Mouse (Mus musculus) embryonic facial prominence, embryonic 10.5 days (tissue): ENCODE data around the gene Tspo. TPM values are rescaled to one million over a fixed set of nuclear protein-coding genes. Genes with fewer than 3 reads are reported as not detected.

Experiments
- DNase-seq: peaks from one replicate; pipeline ENCODE4 v3.0.0-alpha.2; 2017; ENCODE audit warnings: low spot score
- H3K27ac ChIP-seq: fragments of 300-500 bp; sonication (generic); replicated peaks from 2 replicates; pipeline ENCODE4 v1.5.1; 2016; ENCODE audit warnings: mild to moderate bottlenecking
- H3K27me3 ChIP-seq: fragments of 300-500 bp; sonication (generic); replicated peaks from 2 replicates; pipeline ENCODE4 v1.6.1; 2016; ENCODE audit warnings: low read depth, mild to moderate bottlenecking; ENCODE audit not compliant: poor library complexity, severe bottlenecking
- H3K36me3 ChIP-seq: fragments of 300-500 bp; sonication (generic); replicated peaks from 2 replicates; pipeline ENCODE4 v1.6.1; 2016; ENCODE audit warnings: mild to moderate bottlenecking, moderate library complexity
- H3K4me1 ChIP-seq: fragments of 300-500 bp; sonication (generic); 2 replicates; pipeline ENCODE4 v1.6.1; 2016
- H3K4me3 ChIP-seq: fragments of 300-500 bp; sonication (generic); 2 replicates; pipeline ENCODE4 v1.5.1; 2016; ENCODE audit warnings: mild to moderate bottlenecking, moderate library complexity
- H3K9me3 ChIP-seq: fragments of 300-500 bp; sonication (generic); 2 replicates; pipeline ENCODE4 v1.6.1; 2016; ENCODE audit warnings: mild to moderate bottlenecking
- WGBS: fragments of 180-500 bp; shearing (Covaris S2); methylation state at CpG from one replicate; pipeline ENCODE4 v1.1.7; 2016; 5-methylcytosine and 5-hydroxymethylcytosine counted together
- polyA plus RNA-seq: library from polyadenylated mRNA; unstranded; fragments of >200 nt; fragmentation: Nextera tagmentation; extraction: Ambion mirVana; gene quantifications from 2 replicates; pipeline ENCODE4 v1.2.1, GENCODE M21; 2016

Gene Tspo
- polyA plus RNA-seq = 34.1 and 35.6 TPM in 2 replicates

DNA sequence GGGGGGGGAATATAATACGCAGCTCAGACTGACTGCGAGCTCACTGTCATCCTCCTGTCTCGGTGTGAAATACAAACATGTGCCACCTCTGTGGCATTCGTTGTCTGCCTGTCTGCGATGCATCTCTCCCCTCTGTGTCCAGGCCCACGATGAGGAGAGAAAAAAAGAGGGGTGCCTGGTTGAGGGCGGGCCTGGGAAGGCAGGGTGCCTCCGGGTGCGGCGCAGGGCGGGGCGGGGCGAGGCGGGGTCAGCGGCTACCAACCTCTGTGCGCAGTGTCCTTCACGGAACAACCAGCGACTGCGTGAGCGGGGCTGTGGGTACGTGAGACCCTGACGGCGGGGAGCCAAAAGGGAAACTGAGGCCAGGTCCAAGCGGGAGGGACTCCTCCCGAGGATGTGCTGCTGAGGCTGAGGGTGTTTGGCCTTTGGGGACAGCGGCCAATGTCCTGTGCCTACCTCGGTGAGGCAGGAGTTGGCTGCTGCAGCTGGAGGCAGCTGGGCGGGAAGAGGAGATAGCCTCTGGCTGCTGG, at the start of gene Tspo, which contains the start of gene Mcat:
Tspo (plus strand) TSS at position 266 of the 530 bp plus-strand sequence.
Mcat (minus strand) TSS at position 461 of the 530 bp plus-strand sequence.
- DNase-seq = no peak
- Histone ChIP-seq H3K27me3 (peaks cover 33% of the 10 kb centered on the region), H3K27ac (peak within 1 kb of the TSS; percentile 78), H3K4me3 (peak within 1 kb of the TSS; percentile 62), H3K4me1 (peaks cover 22% of the 10 kb centered on the region), H3K36me3 (no peaks in the 10 kb centered on the region), H3K9me3 (no peaks in the 10 kb centered on the region)
- 1% methylated on average over 28 of the region's 28 CpGs for WGBS

DNA sequence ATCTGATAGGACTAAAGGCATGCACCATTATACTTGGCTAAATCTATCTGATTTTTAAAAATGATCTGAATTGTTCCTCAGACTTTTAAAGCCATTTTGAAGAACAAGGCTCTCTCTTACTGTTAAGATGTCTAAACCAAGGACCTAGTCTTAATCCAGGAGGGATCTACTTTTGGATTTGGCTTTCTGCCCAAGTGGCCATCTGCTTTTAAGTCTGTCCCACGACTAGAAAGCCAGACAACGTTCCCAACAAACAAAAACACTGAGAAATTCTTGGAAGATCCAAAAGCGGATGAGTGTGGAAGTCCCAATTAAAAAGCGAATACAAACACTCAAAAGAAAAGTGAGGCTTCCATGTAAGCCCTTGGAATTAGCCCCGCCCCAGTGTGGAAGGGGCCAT, 48.4 kb upstream of the Tspo start:
- Histone ChIP-seq H3K27me3 (no peaks in the 10 kb centered on the region; the same call in none of the 2 replicates), H3K4me3 (no peak overlapping the region), H3K36me3 (no peaks in the 10 kb centered on the region), H3K9me3 (no peaks in the 10 kb centered on the region), H3K4me1 (peaks cover 18% of the 10 kb centered on the region), H3K27ac (no peak overlapping the region)
- 69% methylated on average over 5 of the region's 5 CpGs for WGBS
- no peak for DNase-seq

DNA sequence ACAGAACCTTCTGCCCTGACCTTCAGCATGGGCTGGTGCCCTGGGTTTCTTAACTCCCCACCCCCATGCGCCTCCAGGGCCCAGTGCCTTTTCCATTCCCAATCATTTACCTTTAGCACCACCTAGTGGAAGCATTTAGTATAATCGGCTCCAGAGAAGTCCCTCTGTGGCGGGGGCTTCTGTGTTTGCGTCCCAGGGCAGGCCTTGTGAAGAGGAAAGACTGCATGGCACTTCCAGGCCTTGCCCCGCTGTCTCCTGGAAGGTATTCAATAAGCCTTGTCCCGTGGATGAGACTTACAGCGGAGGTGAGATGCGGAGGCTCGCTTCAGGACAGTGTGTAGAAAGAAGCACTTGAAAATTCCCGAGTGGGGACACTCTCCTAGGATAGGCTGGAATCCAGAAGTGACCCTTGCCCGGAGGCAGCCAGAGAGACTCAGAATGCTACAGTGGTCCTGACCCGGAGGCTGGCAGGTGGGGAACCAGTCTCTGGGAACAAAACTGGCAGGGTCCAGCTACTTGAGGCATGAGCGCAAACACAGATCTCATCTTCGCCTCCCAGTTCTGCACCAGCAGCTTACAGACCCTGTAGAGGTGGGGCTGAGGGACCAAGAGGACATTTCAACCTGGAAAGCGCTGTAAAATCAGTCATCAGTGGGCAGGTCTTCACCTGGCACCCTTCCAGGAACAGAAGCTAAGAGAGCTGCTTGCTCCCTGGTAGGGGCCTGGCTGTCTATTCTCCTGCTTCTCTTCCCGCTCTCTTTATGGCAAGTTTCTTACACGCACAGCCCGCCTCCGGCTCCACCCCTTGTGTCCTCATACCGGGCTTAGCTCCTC, 45.0 kb upstream of the Tspo start:
- H3K4me1 ChIP-seq = peaks cover 20% of the 10 kb centered on the region
- no peaks in the 10 kb centered on the region for H3K9me3 ChIP-seq
- no peaks in the 10 kb centered on the region for H3K36me3 ChIP-seq
- H3K27me3 ChIP-seq = no peaks in the 10 kb centered on the region; the same call in 1 of the 2 replicates
- 39% methylated on average over 20 of the region's 20 CpGs for WGBS
- H3K4me3 ChIP-seq = no peak overlapping the region
- peak overlapping the region; percentile 55; the same call in 1 of the 2 replicates for H3K27ac ChIP-seq
- peak; percentile 78 for DNase-seq

DNA sequence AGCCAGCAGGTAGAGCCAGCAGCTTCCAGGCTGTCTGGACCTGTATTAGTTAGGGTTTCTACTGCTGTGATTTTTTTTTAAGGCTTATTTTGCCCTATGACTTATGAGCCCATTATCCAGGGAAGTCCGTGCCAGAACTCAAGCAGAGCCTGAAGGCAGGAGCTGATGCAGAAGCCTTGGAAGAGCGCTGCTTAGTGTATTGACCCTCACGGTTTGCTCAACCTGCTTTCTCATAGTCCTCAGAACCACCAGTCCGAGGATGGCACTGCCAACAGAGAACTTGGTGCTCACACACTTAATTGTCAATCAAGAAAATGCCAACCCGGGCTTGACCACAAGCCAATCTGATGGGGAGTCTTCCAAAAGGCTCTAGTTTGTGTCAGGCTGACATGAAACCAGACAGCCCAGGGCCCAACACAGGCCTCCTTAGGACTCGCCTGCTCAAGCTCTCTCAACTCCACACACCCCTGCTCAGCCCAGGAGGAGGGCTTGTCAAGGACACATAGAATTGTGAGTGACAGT, 42.5 kb upstream of the Tspo start:
- 83% methylated on average over 6 of the region's 6 CpGs for WGBS
- Histone ChIP-seq H3K27me3 (peaks cover 18% of the 10 kb centered on the region), H3K27ac (no peak overlapping the region), H3K36me3 (no peaks in the 10 kb centered on the region), H3K4me1 (peaks cover 36% of the 10 kb centered on the region), H3K9me3 (no peaks in the 10 kb centered on the region), H3K4me3 (no peak overlapping the region)
- DNase-seq = no peak

DNA sequence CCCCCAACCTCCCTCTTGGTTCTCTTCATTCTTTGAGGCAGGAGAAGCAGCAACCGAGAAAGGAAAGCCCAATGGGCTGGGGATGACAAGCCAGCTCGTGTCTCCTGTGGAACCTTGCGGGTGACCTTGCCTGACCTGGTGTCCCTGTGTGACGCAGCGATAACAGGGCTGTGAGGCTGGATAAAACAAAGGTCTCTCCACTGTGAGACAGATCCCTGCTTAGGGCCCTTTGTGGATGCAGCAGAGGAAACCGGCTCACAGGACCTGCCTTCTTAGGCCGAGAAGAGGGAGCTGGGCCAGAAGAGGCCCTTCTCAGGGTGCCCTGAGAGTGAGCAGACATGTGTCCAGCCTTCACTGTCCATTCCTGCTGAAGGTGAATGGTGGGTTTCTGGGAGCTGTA, 40.2 kb upstream of the Tspo start:
- peaks cover 48% of the 10 kb centered on the region for H3K4me1 ChIP-seq
- peak overlapping the region; percentile 62; the same call in 1 of the 2 replicates for H3K27ac ChIP-seq
- H3K27me3 ChIP-seq = peaks cover 41% of the 10 kb centered on the region
- 21% methylated on average over 7 of the region's 7 CpGs for WGBS
- no peak overlapping the region for H3K4me3 ChIP-seq
- H3K36me3 ChIP-seq = no peaks in the 10 kb centered on the region
- no peak for DNase-seq
- H3K9me3 ChIP-seq = no peaks in the 10 kb centered on the region

DNA sequence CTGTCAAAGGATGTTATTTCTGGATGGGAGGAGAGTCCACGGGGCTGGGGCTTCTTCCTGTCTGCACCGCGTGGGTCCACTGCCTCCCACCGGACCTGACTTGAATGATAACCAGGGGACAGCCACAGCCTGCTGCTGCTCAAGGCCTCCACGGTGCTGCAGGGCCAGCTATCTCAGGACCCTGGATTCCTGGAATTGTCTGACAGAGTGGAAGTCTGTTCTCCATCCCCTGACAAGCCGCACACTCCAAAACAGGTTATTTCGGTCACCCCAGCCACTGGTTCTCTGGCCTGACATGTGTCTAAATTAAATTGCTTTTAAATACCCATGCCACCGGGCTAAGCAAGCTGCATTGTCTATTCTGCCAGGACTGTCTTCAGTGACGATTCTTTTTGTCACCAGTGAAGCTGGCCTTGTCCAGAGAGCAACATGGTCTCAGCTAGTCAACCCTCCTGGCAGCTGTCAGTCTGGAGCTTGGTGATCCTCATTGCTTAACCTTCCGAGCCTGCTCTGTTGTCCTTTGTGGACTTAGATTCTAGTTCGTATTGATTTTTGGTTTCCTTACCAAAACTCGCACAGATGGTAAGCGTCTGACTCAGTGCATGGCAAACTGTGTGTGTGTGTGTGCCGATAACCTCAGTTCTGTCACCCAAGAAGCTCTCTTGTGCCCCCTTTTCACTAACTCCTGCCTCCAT, 39.6 kb upstream of the Tspo start:
- Histone ChIP-seq H3K4me1 (peaks cover 43% of the 10 kb centered on the region), H3K27ac (peak overlapping the region; percentile 62; the same call in 1 of the 2 replicates), H3K27me3 (peaks cover 47% of the 10 kb centered on the region), H3K9me3 (no peaks in the 10 kb centered on the region), H3K4me3 (no peak overlapping the region), H3K36me3 (no peaks in the 10 kb centered on the region)
- 65% methylated on average over 14 of the region's 14 CpGs for WGBS
- no peak for DNase-seq

DNA sequence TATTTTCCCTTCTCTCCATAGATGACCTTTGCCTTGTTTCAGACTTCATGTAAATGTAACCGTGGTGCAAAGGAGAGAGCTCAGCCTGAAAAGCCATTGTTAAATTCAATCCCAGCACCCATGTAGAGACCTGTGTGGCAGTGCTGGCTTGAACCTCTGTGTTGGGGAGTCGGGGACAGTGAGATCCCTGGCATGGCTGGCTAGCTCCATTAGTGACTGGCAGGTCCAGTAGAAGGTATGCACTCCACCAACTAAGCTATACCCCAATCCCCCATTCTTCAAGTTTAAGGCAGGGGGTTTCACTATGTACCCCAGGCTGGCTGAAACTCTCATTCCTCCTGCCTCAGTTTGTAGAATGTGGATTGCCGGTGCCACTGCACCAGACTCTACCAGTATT, 39.1 kb upstream of the Tspo start:
- Histone ChIP-seq H3K27me3 (peaks cover 53% of the 10 kb centered on the region), H3K9me3 (no peaks in the 10 kb centered on the region), H3K36me3 (no peaks in the 10 kb centered on the region), H3K4me3 (no peak overlapping the region), H3K27ac (no peak overlapping the region), H3K4me1 (peaks cover 43% of the 10 kb centered on the region)
- DNase-seq = no peak
- 85% methylated on average over 3 of the region's 3 CpGs for WGBS

DNA sequence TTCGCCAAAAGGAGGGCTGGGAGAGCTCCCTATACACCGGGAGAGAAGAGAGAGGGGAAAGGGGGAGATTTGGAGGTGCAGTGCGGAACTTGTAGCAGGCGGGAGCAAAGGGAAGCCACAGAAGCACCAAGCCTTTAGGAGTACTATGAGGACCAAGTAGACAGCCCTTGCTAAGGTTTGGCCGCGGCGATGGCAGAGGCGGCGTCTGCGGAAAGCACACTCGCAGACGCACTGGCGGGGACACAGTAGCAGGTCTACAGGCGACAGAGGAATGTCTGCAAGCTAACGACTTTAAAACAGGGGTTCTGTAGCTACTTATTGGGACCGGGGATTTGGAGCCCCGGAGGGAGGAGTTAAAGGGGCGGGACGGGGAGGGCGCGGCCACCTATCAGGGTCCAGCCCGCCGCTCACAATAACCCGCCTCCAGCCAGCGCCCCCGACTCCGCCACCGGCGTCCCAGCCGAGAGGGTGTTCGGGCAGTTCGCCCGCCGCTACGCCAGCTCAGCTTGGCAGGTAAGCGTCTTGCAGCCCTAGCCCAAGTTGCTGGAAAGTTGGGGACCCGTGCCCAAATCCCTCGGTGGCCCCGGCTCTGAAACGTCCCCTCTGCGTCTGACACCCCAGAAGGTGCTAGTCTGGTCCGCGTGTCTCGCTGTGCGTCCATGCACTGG, 36.8 kb upstream of the Tspo start, which contains the start of gene Bik:
Bik (plus strand) TSS at position 439 of the 668 bp plus-strand sequence.
- Histone ChIP-seq H3K27me3 (peaks cover 69% of the 10 kb centered on the region), H3K9me3 (no peaks in the 10 kb centered on the region), H3K27ac (0 out of 2 replicates have a peak within 1 kb of the TSS, but pooled peaks have one; percentile 36), H3K4me3 (peak within 1 kb of the TSS; percentile 70), H3K4me1 (peaks cover 43% of the 10 kb centered on the region), H3K36me3 (no peaks in the 10 kb centered on the region)
- peak; percentile 84 for DNase-seq
- WGBS = under 1% methylated on average over 45 of the region's 45 CpGs

DNA sequence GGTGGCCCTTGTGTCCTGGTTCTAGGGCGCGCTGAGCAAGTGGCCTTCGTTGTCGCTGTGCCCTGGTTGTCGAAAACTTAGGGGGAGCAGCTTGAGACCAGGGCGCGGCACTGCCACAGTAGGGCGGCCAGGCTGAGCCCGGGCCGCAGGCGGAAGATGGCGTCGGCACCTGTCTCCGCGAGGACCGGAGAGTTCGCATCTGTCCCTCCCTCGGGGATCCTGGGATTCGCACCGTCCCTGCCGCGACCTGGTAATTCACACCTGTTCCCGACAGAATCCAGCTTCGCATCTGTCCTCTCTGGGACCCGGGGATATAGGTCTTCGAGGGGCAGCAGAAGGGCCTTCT, 36.3 kb upstream of the Tspo start:
- DNase-seq = no peak
- H3K4me3 ChIP-seq = peak overlapping the region; percentile 70
- H3K27me3 ChIP-seq = peaks cover 69% of the 10 kb centered on the region
- 0 out of 2 replicates have a peak overlapping the region, but pooled peaks have one; percentile 36 for H3K27ac ChIP-seq
- H3K36me3 ChIP-seq = no peaks in the 10 kb centered on the region
- H3K9me3 ChIP-seq = no peaks in the 10 kb centered on the region
- H3K4me1 ChIP-seq = peaks cover 41% of the 10 kb centered on the region
- WGBS = 1% methylated on average over 26 of the region's 26 CpGs

DNA sequence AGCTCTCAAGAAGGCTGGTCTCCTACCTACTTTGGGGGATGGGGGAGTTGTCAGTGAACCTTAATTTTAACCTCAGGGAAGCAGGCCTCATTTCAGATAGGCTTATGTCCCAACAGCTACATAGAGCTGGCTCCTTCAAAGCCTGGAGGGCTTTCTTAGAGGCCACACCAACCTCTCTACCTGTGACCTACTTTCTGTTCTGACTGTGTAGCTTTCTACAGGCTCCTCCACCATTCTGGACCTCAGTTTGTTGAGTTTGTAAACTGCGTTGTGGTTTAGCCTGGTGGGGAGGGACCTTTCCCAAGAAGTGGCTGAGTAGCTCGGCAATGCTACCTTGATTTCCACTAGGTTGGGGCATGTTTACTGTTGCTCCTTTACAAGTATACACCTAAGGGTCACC, 35.6 kb upstream of the Tspo start:
- no peak overlapping the region for H3K27ac ChIP-seq
- H3K4me3 ChIP-seq = no peak overlapping the region
- 62% methylated on average over 2 of the region's 2 CpGs for WGBS
- H3K9me3 ChIP-seq = no peaks in the 10 kb centered on the region
- no peaks in the 10 kb centered on the region for H3K36me3 ChIP-seq
- H3K27me3 ChIP-seq = peaks cover 69% of the 10 kb centered on the region
- peaks cover 38% of the 10 kb centered on the region for H3K4me1 ChIP-seq
- DNase-seq = no peak

DNA sequence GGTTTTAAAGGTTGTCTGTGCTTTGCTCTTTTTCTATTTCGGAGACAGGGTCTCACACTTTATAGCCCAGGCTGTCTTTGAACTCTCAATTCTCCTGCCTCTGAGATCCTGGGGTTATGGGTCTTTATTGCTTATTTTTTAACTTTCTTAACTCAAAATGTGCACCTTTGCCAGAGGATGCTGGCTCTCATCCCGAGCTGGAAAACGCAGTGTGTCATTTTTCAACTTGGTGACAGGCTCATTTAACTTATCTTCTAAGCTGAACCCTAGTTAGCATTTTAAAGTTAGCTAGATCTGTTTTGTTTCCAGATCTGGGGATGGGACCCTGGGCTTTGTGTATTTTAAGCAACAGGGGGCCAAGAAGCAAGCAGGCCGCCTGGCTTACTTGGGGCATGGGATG, 34.5 kb upstream of the Tspo start:
- H3K4me3 ChIP-seq = no peak overlapping the region
- peaks cover 32% of the 10 kb centered on the region for H3K4me1 ChIP-seq
- H3K36me3 ChIP-seq = no peaks in the 10 kb centered on the region
- H3K27me3 ChIP-seq = peaks cover 69% of the 10 kb centered on the region
- no peak for DNase-seq
- WGBS = 71% methylated on average over 4 of the region's 4 CpGs
- H3K9me3 ChIP-seq = no peaks in the 10 kb centered on the region
- H3K27ac ChIP-seq = no peak overlapping the region

DNA sequence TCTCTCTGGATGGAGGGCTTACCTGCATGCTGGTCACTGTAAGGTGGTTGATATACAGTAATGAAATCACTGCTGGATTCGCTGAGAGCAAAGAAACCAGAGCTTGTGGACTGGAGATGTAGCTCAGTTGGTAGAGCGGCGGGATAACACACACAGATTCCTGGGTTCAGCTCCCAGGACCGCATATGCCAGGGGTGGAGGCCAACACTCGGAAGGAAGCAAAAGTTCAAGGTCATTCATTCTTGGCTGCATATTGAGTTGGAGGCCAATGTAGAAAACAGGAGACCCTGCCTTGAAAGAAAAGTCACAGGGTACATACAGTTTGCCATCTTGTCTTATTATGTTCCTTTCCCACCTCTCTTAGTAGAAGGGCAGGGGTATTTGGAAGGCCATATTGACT, 33.6 kb upstream of the Tspo start:
- Histone ChIP-seq H3K27me3 (peaks cover 63% of the 10 kb centered on the region), H3K9me3 (no peaks in the 10 kb centered on the region), H3K4me3 (no peak overlapping the region), H3K27ac (no peak overlapping the region), H3K36me3 (no peaks in the 10 kb centered on the region), H3K4me1 (peaks cover 32% of the 10 kb centered on the region)
- 80% methylated on average over 5 of the region's 5 CpGs for WGBS
- no peak for DNase-seq
